Mouse (Mus musculus): ENCODE measurements around the gene Fpgs. TPM values are rescaled to one million over a fixed set of nuclear protein-coding genes. Genes with fewer than 3 reads are reported as not detected.

Fpgs gene
- polyA plus RNA-seq, 1 experiment = 26.0 TPM

- Histone ChIP-seq H3K27me3 (ENCODE audit: control insufficient read depth, insufficient read depth, low read length) (no peaks in the 10 kb centered on the region), H3K4me3 (ENCODE audit: low read depth, low read length) (no peak overlapping the region), H3K4me1 (ENCODE audit: control insufficient read depth, insufficient read depth, insufficient read length, low read length) (no peaks in the 10 kb centered on the region), H3K36me3 (ENCODE audit: control insufficient read depth, insufficient read depth, low read length) (no peaks in the 10 kb centered on the region), H3K27ac (ENCODE audit: insufficient read depth, low read depth, low read length) (no peak overlapping the region)
- no peak for TF ChIP-seq POLR2A (IDR thresholded peaks at IDR 0.05; ENCODE audit: low read depth, low read length)
- TF ChIP-seq CTCF (IDR thresholded peaks at IDR 0.05; ENCODE audit: extremely low read depth, insufficient read length, insufficient replicate concordance, low read depth, low read length) = no peak
- whole genome bisulfite sequencing = 84% methylated on average over 2 of the region's 2 CpGs
Measured at GRCm38 (mm10) chr2:32658873-32659272, 45.1 kb downstream of the Fpgs start.

- Histone ChIP-seq H3K27me3 (ENCODE audit: control insufficient read depth, insufficient read depth, low read length) (no peaks in the 10 kb centered on the region), H3K36me3 (ENCODE audit: control insufficient read depth, insufficient read depth, low read length) (no peaks in the 10 kb centered on the region), H3K27ac (ENCODE audit: insufficient read depth, low read depth, low read length) (peak overlapping the region; percentile 64), H3K4me1 (ENCODE audit: control insufficient read depth, insufficient read depth, insufficient read length, low read length) (no peaks in the 10 kb centered on the region), H3K4me3 (ENCODE audit: low read depth, low read length) (no peak overlapping the region)
- whole genome bisulfite sequencing = 66% methylated on average over 12 of the region's 12 CpGs
- TF ChIP-seq POLR2A (IDR thresholded peaks at IDR 0.05; ENCODE audit: low read depth, low read length) (no peak), CTCF (IDR thresholded peaks at IDR 0.05; ENCODE audit: extremely low read depth, insufficient read length, insufficient replicate concordance, low read depth, low read length) (no peak)
Measured at GRCm38 (mm10) chr2:32655826-32656225, 48.1 kb downstream of the Fpgs start.

- 77% methylated on average over 3 of the region's 3 CpGs for WGBS
- Histone ChIP-seq H3K4me3 (ENCODE audit: low read depth, low read length) (no peak overlapping the region), H3K36me3 (ENCODE audit: control insufficient read depth, insufficient read depth, low read length) (no peaks in the 10 kb centered on the region), H3K27ac (ENCODE audit: insufficient read depth, low read depth, low read length) (peak overlapping the region; percentile 64), H3K4me1 (ENCODE audit: control insufficient read depth, insufficient read depth, insufficient read length, low read length) (no peaks in the 10 kb centered on the region), H3K27me3 (ENCODE audit: control insufficient read depth, insufficient read depth, low read length) (no peaks in the 10 kb centered on the region)
- TF ChIP-seq POLR2A (IDR thresholded peaks at IDR 0.05; ENCODE audit: low read depth, low read length) (no peak), CTCF (IDR thresholded peaks at IDR 0.05; ENCODE audit: extremely low read depth, insufficient read length, insufficient replicate concordance, low read depth, low read length) (no peak)
Measured at GRCm38 (mm10) chr2:32655394-32655744, 48.6 kb downstream of the Fpgs start.

- Histone ChIP-seq H3K4me1 (ENCODE audit: control insufficient read depth, insufficient read depth, insufficient read length, low read length) (no peaks in the 10 kb centered on the region), H3K27me3 (ENCODE audit: control insufficient read depth, insufficient read depth, low read length) (no peaks in the 10 kb centered on the region), H3K4me3 (ENCODE audit: low read depth, low read length) (no peak overlapping the region), H3K36me3 (ENCODE audit: control insufficient read depth, insufficient read depth, low read length) (no peaks in the 10 kb centered on the region), H3K27ac (ENCODE audit: insufficient read depth, low read depth, low read length) (peak overlapping the region; percentile 64)
- 82% methylated on average over 14 of the region's 14 CpGs for WGBS
- TF ChIP-seq CTCF (IDR thresholded peaks at IDR 0.05; ENCODE audit: extremely low read depth, insufficient read length, insufficient replicate concordance, low read depth, low read length) = no peak
- TF ChIP-seq POLR2A (IDR thresholded peaks at IDR 0.05; ENCODE audit: low read depth, low read length) = no peak
Measured at GRCm38 (mm10) chr2:32654743-32655393, 49.1 kb downstream of the Fpgs start.

- H3K4me3 ChIP-seq (ENCODE audit: low read depth, low read length) = no peak overlapping the region
- no peaks in the 10 kb centered on the region for H3K36me3 ChIP-seq (ENCODE audit: control insufficient read depth, insufficient read depth, low read length)
- H3K4me1 ChIP-seq (ENCODE audit: control insufficient read depth, insufficient read depth, insufficient read length, low read length) = no peaks in the 10 kb centered on the region
- WGBS = 71% methylated on average over 7 of the region's 7 CpGs
- no peaks in the 10 kb centered on the region for H3K27me3 ChIP-seq (ENCODE audit: control insufficient read depth, insufficient read depth, low read length)
- TF ChIP-seq POLR2A (IDR thresholded peaks at IDR 0.05; ENCODE audit: low read depth, low read length) = no peak
- no peak for TF ChIP-seq CTCF (IDR thresholded peaks at IDR 0.05; ENCODE audit: extremely low read depth, insufficient read length, insufficient replicate concordance, low read depth, low read length)
- H3K27ac ChIP-seq (ENCODE audit: insufficient read depth, low read depth, low read length) = 0 out of 2 replicates have a peak overlapping the region, but pooled peaks have one; percentile 9
Measured at GRCm38 (mm10) chr2:32653764-32654163, 50.2 kb downstream of the Fpgs start.

GRCm38 (mm10) chr2:32647366-32647765, 56.6 kb downstream of the Fpgs start:
- no peaks in the 10 kb centered on the region for H3K36me3 ChIP-seq (ENCODE audit: control insufficient read depth, insufficient read depth, low read length)
- H3K27me3 ChIP-seq (ENCODE audit: control insufficient read depth, insufficient read depth, low read length) = no peaks in the 10 kb centered on the region
- H3K27ac ChIP-seq (ENCODE audit: insufficient read depth, low read depth, low read length) = peak overlapping the region; percentile 86
- no peaks in the 10 kb centered on the region; the same call in 1 of the 2 replicates for H3K4me1 ChIP-seq (ENCODE audit: control insufficient read depth, insufficient read depth, insufficient read length, low read length)
- H3K4me3 ChIP-seq (ENCODE audit: low read depth, low read length) = peak overlapping the region; percentile 35
- no peak for TF ChIP-seq CTCF (IDR thresholded peaks at IDR 0.05; ENCODE audit: extremely low read depth, insufficient read length, insufficient replicate concordance, low read depth, low read length)
- no peak for TF ChIP-seq POLR2A (IDR thresholded peaks at IDR 0.05; ENCODE audit: low read depth, low read length)
- 72% methylated on average over 7 of the region's 7 CpGs for WGBS

GRCm38 (mm10) chr2:32646379-32647056, 57.4 kb downstream of the Fpgs start, which contains the start of gene Eng:
TSS of gene Eng (plus strand) at chr2:32646595.
- 60% methylated on average over 31 of the region's 31 CpGs for WGBS
- TF ChIP-seq CTCF (IDR thresholded peaks at IDR 0.05; ENCODE audit: extremely low read depth, insufficient read length, insufficient replicate concordance, low read depth, low read length) (no peak), POLR2A (IDR thresholded peaks at IDR 0.05; ENCODE audit: low read depth, low read length) (peak; percentile 23; the same call in 1 of the 2 replicates)
- Histone ChIP-seq H3K27me3 (ENCODE audit: control insufficient read depth, insufficient read depth, low read length) (no peaks in the 10 kb centered on the region), H3K4me3 (ENCODE audit: low read depth, low read length) (peak within 1 kb of the TSS; percentile 68), H3K27ac (ENCODE audit: insufficient read depth, low read depth, low read length) (peak within 1 kb of the TSS; percentile 86), H3K4me1 (ENCODE audit: control insufficient read depth, insufficient read depth, insufficient read length, low read length) (no peaks in the 10 kb centered on the region; the same call in 1 of the 2 replicates), H3K36me3 (ENCODE audit: control insufficient read depth, insufficient read depth, low read length) (no peaks in the 10 kb centered on the region)

Data from small intestine, adult 2 months (tissue).